Mouse (Mus musculus) brain, embryonic 14.5 days (tissue): ENCODE measurements around the gene Slc28a1.

Experiments
- CTCF ChIP-seq: fragments of 200-500 bp; IDR thresholded peaks from 2 replicates; pipeline ENCODE4 v1.5.1; 2012; ENCODE audit warnings: inconsistent platforms, mild to moderate bottlenecking, moderate library complexity, borderline replicate concordance; ENCODE audit not compliant: insufficient read depth, insufficient read length; ENCODE audit errors: extremely low read depth
- POLR2A ChIP-seq: fragments of 200-500 bp; IDR thresholded peaks from 2 replicates; pipeline ENCODE4 v1.6.1; 2012; ENCODE audit warnings: mild to moderate bottlenecking, inconsistent platforms, borderline replicate concordance; ENCODE audit not compliant: poor library complexity, insufficient read depth, insufficient read length, severe bottlenecking; ENCODE audit errors: extremely low read depth

DNA sequence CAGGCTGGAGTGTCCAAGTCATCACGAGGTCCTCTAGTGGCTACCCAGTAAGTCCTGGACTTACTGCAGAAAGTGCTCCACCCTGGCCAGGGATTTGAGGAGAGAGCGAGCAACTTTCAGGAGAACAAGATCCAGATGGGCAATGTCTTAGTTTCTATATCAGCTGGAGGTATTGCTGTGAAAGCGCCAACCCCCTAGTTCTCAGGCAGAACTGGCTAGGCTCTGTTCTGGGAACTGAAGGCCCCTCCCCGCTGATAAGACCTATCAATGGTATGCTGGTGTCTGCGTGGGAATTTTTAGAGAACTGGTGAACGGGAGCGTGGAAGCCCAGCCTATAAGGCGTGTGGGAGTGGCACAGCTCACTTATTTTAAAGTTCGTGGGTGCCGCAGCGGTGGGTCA lies 35.2 kb downstream of the Slc28a1 start:
- TF ChIP-seq CTCF: no peak
- TF ChIP-seq POLR2A: no peak
